Mouse (Mus musculus) adrenal gland, adult 8-10 months (tissue): Measurements from ENCODE around the gene Smpd1. TPM values are rescaled to one million over a fixed set of nuclear protein-coding genes. Genes with fewer than 3 reads are reported as not detected.

Experiments
- total RNA-seq, 4 experiments: library from RNA; stranded (reverse); gene quantifications; 2 replicates each; pipeline ENCODE4 v1.2.4; 2022

Smpd1 gene
- total RNA-seq, 4 experiments from 2014 or later: 47.3 to 54.3 (median 51.8) TPM

Other genes starting within 250 kb of the Smpd1 start
- not detected for gene Olfr689, start 243.2 kb upstream of the Smpd1 start, total RNA-seq
- not detected for gene Olfr690, start 220.3 kb upstream of the Smpd1 start, total RNA-seq
- gene Olfr691, start 212.1 kb upstream of the Smpd1 start, total RNA-seq: under 1 TPM in 1 of 4 experiments, not detected in 3; 0.15 TPM
- gene Olfr692, start 186.1 kb upstream of the Smpd1 start, total RNA-seq: not detected
- gene Gm5901, start 179.3 kb upstream of the Smpd1 start, total RNA-seq: not detected
- 10 to 100 TPM; 28.5 to 34.9 (median 32.1) TPM for gene Fam160a2, start 154.3 kb upstream of the Smpd1 start, total RNA-seq
- gene Cnga4, start 149.8 kb upstream of the Smpd1 start, total RNA-seq: not detected
- gene Cckbr, start 128.6 kb upstream of the Smpd1 start, total RNA-seq: under 1 TPM in 2 of 4 experiments, not detected in 2; 0.13 to 0.15 TPM
- 10 to 100 TPM; 59.4 to 66.5 (median 60.9) TPM for gene Cavin3, start 72.1 kb upstream of the Smpd1 start, total RNA-seq
- gene Apbb1, start 27.3 kb downstream of the Smpd1 start, total RNA-seq: 10 to 100 TPM; 17.3 to 30.8 (median 24.3) TPM
- gene Hpx, start 45.8 kb downstream of the Smpd1 start, total RNA-seq: 1 to 10 TPM in 1 of 4 experiments, under 1 TPM in 3; 0.52 to 1.3 (median 0.72) TPM
- gene Trim3, start 79.2 kb downstream of the Smpd1 start, total RNA-seq: 10 to 100 TPM; 24.0 to 50.0 (median 38.6) TPM
- gene Timm10b, start 85.7 kb downstream of the Smpd1 start, total RNA-seq: 100 to 1,000 TPM in 3 of 4 experiments, 10 to 100 TPM in 1; 73.6 to 158 (median 103) TPM
- gene Arfip2, start 86.1 kb downstream of the Smpd1 start, total RNA-seq: 10 to 100 TPM; 50.6 to 93.3 (median 68.0) TPM
- gene Gm45799, start 86.2 kb downstream of the Smpd1 start, total RNA-seq: 10 to 100 TPM in 1 of 4 experiments, 1 to 10 TPM in 3; 6.4 to 14.4 (median 8.2) TPM
- gene Dnhd1, start 96.5 kb downstream of the Smpd1 start, total RNA-seq: 1 to 10 TPM; 3.1 to 5.1 (median 4.0) TPM
- 100 to 1,000 TPM; 127 to 155 (median 137) TPM for gene Ilk, start 182.2 kb downstream of the Smpd1 start, total RNA-seq
- 10 to 100 TPM; 18.3 to 29.6 (median 22.0) TPM for gene Rrp8, start 183.0 kb downstream of the Smpd1 start, total RNA-seq
- gene Taf10, start 190.0 kb downstream of the Smpd1 start, total RNA-seq: 100 to 1,000 TPM; 198 to 224 (median 207) TPM
- gene Tpp1, start 197.9 kb downstream of the Smpd1 start, total RNA-seq: 100 to 1,000 TPM; 121 to 139 (median 132) TPM
- gene Dchs1, start 233.3 kb downstream of the Smpd1 start, total RNA-seq: 1 to 10 TPM; 7.4 to 9.8 (median 8.7) TPM